Mouse (Mus musculus): Measurements from ENCODE around the gene Mdc1. TPM values are rescaled to one million over a fixed set of nuclear protein-coding genes. Genes with fewer than 3 reads are reported as not detected.

The Mdc1 gene
- total RNA-seq, 4 experiments from 2014 or later, result 11.5 to 12.8 (median 12.0) TPM

DNA sequence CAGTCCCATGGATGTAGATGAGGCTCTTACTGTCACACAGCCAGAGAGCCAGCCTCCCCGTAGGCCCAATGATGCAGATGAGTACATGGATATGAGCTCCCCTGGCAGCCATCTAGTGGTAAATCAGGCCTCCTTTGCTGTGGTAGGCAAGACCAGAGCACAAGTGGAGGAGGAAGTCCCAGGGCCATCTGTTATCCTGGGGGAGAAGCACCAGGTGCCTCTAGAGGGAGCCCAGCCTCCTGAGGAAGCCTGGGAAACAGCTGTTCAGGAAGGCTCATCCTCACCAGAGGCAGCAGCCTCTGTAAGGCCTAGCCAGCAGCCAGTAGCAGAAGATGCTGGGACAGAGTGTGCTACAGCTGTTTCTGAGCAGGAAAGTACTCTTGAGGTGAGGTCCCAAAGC is 6.8 kb downstream of the Mdc1 start:
- DNase-seq (ENCODE audit: low spot score), result no peak

DNA sequence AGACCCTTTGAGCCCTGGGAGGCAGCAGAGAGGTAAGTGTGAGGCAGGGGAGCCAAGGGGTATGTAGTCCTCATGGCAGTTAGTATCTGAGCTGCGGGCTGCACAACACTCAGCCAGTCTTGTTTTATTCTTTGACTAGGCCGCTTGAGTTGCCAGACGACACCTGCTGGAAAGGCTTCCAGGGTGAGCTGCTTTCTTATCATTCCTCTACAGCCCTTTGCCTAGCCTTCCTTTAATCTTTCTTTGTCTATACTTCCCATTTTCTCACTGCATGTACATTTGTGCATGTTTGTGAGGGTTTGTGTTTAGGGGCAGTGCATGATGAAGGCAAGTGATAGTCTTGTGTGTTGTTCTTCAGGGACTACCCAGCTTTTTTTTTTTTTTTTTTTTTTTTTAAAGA is 9.7 kb downstream of the Mdc1 start:
- no peak for DNase-seq (ENCODE audit: low spot score)

DNA sequence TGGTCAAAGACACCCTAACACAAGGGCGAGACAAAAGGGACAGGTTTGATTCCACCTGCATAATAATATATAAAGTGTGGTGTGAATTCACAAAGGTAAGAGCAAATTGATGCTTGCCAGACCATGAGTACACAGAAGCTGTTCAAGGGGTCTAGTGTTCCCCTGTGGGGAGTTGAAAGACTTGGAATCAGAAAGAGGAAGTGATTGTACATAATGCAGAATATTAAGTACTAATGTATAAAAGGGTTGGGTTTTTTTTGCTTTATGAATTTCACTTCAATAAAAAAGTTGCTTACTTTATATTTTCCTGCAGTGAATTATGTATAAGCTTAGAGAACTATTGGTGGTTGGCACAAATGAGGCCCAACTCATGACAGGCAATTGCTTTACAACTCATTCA is 18.1 kb downstream of the Mdc1 start:
- DNase-seq (ENCODE audit: low spot score), result no peak

DNA sequence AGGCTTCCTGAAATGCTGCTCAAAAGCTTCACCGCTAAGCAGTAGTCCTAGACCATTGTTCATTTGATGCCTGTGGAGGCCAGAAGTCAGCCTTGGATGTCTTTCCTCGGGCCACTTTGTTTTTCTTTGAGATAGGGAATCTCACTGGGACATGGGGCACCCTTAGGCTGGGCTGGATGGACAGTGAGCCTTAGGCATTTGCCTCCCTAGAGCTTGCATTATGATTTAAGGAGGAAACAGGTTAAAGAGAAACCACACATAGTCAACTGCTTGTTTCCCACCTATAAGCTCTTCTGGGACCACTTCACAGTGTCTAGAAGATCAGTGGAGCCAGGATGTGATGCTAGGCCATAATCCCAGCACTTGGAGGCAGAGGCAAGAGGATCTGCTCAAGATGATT is 18.5 kb downstream of the Mdc1 start:
- DNase-seq (ENCODE audit: low spot score), result no peak

DNA sequence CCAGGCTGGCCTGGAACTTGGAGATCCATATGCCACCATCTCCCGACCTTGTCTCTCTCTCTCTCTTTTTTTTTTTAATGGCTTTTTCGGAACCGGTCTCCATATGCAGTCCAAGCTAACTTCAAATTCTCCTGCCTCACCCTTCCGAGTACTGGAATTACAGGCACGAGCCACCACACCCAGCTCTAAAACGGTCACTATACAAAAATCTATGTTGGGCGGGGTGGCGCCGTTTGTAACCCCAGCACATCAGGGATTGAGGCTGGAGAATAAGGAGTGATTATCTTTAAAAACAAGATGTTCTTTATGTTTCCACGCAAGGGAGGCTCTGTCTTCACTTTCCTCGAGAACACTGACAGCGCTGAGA is 19.5 kb downstream of the Mdc1 start:
- no peak for DNase-seq (ENCODE audit: low spot score)

DNA sequence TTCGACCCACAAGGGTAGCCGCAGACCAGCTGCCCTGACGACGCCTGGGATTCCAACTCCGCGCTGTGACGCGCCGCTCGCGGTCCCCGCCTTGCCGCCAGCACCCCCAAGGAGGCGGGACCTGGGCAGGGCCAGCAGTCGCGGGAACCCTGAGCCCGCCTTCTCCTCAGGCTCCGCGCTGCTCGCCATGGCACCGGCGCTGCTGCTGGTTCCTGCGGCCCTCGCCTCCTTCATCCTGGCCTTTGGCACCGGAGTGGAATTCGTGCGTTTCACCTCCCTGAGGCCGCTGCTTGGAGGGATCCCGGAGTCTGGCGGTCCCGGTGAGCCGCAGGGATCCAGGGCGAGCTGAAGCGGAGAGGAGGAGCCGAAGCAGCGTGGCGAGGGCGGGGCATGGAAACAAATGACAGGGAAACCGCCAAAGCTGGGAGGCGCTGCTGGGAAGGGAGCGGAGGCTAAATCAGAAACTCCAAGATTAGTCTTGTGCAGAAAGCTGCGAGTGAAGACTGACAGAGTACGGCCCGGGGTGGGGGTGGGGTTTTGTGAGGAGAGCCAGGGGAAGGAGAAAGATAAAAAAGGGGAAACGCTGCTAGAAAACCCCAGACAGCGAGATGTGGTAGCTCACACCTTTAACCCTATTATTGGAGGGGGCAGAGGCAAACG is 20.0 kb downstream of the Mdc1 start, which contains the start of gene Nrm:
Gene Nrm (plus strand): TSS at position 121 of the 660 bp plus-strand sequence.
- DNase-seq (ENCODE audit: low spot score), result peak; percentile 95

DNA sequence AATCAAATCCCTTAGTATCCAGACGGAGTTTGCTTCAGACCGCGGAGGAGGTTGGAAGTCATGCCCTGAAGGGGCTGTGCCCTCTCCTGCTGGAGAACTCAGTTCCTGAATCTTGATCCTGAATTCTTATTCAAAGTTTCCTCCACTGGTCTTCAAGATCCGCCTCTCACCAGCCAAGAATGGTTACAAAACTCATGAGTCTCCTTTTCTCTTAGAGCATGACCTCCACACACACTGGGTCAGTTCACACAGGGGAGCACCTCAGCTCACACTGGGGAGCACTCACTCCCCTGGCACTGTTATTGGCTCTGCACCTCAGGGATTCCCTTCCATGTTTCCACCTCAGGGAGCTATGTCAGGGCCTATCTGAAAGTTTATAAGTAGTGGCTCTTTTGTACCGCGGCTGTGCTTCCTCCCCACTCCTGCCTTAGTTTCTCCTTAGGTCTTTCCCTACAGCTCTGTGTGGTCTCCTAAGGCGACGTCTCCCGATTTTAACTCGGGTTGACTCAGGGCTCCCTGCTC is 23.6 kb downstream of the Mdc1 start:
- no peak for DNase-seq (ENCODE audit: low spot score)

DNA sequence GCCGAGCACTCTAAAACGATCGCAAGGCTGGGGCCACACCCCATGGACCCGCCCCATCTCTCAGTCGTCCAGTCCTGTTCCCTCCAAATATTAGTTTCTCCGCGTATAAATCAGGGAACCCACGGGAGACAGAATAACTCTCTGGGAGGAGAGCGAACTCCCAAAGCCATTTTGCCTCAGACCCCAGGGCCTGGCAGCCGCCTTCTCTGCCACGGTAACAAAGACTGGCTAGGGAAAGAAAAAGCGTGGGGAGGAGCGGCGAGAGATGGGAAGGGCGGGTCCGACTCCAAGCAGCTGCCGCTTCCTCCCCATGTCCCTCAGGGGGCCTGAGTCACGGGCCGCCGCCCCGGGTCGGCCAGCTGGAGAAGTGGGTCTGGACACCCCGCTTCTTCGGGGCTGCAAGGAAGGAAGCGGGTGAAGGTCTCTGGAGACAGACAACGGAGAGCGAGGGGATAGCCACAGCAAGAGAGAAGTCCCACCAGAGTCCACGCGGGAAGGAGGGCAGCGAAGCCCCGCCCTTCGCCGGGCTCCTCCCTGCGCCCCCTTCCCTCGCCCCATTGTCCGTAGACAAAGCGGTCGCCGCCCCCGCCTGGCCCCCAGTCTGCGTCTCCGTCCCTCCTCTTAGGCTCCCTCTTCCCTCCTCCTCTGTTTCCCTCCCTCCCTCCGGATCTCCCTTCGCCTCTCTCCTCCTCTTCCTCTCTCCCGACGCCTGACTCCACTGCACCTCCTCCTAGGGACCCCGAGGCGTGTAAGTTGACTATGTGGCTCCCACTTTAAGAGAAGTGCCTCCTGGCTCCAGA is 24.4 kb downstream of the Mdc1 start, which contains the start of gene Ppp1r18:
Gene Ppp1r18 (plus strand): TSS at position 113 of the 800 bp plus-strand sequence.
- DNase-seq (ENCODE audit: low spot score), result peak; percentile 87

DNA sequence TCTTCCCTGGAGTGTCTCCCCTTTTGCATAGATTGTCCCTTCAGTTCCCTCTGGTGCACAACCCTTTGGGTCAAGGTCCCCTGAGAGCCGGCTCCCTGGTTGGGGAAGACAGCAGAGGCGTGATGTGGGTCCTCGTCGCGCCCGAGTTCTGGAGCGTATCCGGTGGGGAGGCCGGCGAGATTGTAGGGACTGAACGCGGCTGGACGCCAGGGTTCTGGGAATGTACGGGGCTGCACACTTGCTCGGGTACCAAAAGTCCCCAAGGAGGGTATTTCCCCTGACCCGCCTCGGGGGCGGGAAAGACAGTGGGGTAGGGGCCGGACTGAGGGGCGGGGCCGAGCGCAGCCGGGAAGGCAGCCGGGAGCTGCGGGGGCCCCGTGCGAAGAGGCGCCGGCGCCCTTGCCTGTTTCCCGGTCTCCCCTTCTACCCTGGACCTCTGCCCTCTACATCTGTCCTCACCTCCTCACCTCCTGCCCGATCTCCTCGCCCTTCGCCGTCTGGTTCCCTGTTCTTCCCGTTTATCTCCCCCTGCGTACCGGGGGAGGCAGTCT is 25.0 kb downstream of the Mdc1 start:
- DNase-seq (ENCODE audit: low spot score), result no peak

DNA sequence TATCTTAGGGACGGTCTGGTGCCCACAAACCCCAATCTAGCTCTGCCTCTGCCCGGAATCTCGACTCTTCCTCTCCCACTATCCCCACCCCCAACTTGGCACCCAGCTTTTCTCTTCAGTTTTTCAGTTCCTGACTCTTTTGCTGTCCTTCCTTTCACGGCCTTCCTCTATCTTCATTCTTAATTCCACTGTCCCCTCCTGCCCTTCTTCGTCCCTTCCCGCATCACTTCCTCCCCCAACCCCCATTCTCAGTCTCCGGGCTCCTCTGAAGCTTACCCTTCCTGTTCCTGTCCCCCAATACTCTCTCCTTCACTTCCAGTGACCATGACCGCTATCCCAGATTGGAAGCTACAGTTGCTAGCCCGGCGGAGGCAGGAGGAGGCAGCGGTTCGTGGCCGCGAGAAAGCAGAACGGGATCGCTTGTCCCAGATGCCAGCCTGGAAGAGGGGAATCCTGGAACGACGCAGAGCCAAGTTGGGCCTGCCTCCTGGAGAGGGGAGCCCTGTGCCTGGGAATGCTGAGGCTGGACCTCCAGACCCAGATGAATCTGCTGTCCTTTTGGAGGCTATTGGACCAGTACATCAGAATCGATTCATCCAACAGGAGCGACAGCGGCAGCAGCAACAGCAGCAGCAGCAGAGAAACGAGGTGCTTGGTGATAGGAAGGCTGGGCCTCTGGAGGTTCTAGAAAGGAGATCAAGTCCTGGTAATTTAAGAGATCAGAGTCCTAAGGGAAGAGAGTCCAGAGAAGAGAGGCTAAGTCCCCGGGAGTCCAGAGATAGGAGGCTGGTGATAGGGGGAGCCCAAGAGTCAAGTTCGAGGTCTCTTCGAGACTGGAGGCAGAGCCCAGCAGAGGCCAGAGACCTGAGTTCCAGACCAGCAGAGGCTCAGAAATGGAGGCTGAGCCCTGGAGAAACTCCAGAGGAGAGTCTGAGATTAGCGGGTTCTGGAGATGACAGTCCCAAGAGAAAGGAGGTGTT is 25.9 kb downstream of the Mdc1 start:
- peak; percentile 61 for DNase-seq (ENCODE audit: low spot score)

DNA sequence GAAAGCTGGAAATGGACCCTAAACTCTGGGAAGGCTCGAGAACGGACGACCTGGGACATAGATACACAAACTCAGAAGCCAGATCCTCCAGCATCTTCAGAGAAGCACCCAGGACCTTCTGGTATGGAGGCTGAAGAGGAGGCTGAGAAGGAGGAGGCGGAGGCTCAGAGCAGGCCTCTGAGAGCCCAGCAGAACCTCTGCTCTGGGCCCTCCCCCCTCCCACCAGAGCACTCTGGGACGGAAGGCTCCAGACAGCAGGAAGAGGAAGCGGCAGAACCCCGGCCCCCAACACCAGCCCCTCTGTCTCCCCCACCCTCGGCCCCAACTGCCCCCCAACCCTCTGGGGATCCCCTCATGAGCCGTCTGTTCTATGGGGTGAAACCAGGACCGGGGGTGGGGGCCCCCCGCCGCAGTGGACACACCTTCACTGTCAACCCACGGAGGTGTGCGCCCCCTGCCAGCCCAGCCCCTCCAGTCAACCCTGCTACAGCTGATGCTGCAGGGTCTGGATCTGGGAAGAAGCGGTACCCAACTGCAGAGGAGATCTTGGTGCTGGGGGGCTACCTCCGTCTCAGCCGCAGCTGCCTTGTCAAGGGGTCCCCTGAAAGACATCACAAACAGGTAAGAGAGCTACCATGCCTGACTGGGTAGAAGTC is 27.0 kb downstream of the Mdc1 start:
- peak; percentile 40 for DNase-seq (ENCODE audit: low spot score)

DNA sequence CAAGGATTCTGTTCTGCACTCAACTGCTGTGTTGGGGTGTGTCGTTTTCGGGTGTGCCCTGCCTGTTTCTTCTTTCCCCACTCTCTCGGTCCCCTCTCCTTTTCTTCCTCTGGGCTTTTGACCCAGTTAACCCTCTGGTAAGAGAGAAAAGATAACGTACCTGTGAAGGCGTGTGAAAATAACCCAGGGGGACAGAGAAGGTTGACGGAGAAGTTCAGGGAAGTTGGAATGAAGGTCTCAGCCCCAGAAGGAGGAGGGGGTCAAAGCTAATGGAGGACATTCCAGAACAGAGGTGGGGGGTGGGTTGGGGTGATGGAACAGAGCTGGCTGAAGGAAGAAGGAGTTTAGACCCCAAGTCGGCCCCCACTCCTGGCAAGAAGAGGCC is 27.6 kb downstream of the Mdc1 start:
- DNase-seq (ENCODE audit: low spot score), result no peak

DNA sequence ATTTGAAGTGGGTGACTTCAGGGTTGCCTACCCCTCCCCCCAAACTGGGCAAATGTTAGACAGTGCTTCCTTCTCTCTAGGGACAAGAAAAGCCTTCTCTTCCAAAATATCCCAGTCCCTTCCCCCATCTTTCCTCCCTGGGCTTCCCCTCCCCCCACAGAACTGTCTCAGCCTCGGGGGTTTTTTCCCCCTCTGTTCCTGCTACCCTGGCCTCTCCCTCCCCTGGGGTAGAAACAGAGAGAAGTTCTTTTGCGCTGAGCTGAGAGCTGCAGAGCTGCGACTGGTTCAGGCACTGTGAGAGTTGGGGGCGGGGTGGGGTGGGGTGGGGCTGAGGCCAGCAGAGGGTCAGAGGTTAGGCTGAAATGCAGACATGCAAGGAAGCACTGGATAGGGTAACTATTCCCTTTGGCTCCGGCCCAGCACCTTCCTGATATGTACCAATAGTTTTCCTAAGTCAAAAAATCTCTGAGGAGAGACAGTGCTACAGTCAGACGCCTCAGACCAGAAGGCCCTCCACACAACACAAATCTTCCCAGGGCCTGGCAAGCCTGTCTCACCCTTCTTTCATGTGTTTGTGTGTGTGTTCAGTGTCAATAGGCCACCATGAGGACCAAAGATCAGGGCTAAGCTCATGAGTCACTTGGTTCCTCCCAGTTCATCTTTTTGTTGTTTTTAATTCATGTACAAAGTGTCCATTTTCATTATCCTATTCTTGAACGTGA is 28.2 kb downstream of the Mdc1 start:
- DNase-seq (ENCODE audit: low spot score), result peak; percentile 68

DNA sequence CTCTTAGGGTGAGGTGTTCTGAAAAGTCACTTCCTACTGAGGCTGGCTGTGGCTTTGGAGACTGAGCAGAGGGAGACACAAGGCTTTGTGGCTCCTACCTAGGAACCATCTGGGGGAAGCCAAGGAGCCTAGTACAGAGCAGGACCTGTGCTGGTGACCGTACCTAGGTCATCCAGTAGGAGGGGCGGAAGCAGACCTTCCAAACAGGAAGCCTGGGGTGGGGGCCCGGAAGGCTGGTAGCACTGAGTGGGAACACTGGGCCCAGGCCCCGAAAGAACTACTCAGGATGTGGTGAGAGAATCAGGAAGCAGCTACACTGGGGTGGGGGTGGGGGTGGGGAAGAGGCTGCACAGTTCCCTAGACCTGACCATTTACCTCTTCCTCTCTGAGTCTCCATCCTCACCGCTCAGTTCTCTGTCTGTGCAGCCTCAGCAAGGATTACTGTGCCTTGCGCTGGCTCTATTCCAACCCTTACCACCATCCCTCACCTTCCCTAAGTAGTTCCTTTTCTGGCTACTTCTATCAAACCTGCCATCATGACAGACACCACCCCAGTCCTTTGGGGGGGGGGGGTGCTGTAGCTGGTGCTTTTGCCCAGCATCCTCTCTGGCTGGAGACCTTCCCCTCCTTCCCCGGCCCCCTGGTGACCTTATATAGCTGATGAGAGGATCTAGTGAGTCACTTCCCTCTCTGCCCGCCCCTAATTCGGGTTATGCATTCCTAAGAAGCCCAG is 29.0 kb downstream of the Mdc1 start:
- DNase-seq (ENCODE audit: low spot score), result peak; percentile 82

DNA sequence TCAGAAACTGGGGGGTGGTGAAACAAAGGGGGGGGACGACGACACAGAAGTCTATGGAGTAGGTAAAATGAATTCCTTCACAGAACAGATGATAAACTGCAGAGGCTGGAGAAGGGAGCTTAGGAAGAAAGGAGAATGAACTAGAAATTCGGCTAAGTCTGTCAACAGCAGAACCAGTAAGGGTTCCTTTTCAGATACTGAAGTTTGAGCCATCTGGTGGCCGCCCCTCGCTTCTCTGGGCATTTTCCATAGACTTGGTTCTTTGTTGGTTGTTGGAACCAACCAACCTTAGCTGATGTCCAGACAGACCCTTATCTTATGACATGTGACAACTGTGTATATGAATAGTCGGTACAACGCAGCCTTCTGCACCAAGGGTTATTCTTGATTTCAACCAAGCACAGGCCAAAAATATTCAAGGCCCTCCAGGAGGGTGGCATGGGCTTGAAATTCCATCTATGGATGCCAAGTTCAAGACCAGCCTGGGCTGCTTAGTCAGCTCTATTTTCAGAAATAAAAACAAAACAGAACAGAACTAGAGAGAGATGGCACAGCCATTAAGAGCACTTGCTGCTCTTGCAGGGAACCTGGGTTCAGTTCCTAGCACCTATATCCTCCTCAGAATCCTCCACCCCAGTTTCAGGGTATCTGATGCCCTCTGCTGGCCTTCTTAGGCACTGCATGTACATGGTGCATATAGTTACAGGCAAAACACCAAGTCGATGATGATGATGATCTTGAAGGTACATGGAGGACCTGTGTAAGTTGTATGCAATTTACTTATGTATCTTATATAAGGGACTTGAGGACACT is 29.8 kb downstream of the Mdc1 start:
- no peak for DNase-seq (ENCODE audit: low spot score)

DNA sequence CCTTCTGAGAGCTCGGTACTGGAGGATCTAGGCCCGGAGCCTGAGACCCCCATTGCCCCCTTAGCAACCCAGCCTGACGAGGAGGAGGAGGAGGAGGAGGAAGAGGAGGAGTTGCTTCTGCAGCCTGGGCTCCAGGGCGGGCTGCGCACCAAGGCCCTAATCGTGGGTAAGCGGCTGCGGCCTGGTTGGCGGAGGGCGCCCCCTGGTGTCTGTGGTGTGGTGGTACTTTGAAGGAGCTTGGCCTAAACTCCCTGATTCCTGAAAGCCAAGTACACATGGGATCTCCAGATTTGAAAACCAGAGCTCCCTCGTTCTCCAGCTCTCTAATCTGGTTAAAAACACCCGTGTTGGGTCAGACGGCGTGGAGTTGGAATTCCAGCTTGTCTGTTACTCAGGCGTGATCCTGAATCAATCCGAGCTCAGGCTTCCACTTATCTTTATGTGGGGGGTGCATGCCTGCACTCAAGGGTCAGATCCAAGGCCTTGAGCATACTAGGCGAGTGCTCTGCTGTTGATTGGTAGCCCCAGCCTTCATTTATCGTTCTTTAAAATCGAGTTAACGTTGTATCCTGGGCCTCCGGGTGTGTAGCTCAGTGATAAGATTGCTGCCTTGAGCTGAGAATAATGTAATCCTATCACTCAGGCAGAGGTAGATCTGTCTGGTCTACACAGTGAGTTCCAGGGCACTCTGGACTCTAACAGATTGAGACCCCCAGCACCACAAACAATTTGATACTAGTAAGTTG is 32.6 kb downstream of the Mdc1 start:
- peak; percentile 88 for DNase-seq (ENCODE audit: low spot score)

DNA sequence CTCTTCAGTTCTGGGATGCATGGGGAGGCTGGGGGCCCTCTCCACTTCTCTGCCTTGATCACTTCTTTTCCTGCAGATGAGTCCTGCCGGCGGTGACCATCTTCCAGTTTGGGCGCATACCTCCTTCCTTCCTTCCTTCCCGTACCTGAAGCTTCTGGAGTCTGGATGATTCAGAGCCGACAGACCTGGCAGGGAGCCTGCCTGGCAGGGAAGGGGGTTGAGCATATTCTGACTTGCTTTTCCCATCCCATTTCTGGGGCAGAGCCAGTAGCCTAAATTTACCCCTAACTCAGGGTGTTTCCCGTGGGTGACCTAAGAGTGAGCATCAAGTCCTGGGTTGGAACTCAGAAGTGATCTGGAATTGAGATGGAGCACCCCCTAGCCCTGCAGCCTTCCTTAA is 33.4 kb downstream of the Mdc1 start:
- peak; percentile 20 for DNase-seq (ENCODE audit: low spot score)
